Mouse (Mus musculus) spleen, postnatal 14 days (tissue): Measurements from ENCODE around the gene Srek1.
A peak's percentile ranks its signal among the peaks of the same experiment; 100 is the strongest.

Experiments used
- DNase-seq, 2 experiments: peaks; one replicate each; pipeline ENCODE4 v3.0.0; 2021 to 2022; ENCODE audit warnings: low spot score in 2 of 2

The Srek1 gene

DNA sequence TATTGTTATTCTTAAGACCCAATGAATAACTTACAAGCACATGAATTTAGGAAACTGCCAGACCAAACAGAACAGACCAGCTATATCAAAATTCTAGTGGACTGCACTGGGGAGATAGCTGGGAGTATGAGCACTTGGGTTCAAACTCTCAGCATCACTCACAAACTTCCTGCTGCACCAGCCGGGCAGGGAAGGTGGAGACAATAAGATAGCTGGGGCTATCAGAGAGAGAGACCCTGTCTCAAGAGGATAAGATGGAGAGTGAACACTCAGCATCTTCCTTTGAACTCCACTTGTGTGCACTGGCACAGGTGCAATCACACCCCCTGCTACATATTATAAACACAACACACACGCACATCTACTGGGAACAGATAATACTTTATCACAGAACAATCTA lies 47.5 kb downstream of the Srek1 start:
- no peak for DNase-seq

- no peak for DNase-seq
These were observed 62.9 kb downstream of the Srek1 start for GRCm38 (mm10) chr13:103711406-103712025.

GRCm38 (mm10) chr13:103710359-103710781 lies 64.0 kb downstream of the Srek1 start:
- DNase-seq: peak; percentile 9 to 33

DNA sequence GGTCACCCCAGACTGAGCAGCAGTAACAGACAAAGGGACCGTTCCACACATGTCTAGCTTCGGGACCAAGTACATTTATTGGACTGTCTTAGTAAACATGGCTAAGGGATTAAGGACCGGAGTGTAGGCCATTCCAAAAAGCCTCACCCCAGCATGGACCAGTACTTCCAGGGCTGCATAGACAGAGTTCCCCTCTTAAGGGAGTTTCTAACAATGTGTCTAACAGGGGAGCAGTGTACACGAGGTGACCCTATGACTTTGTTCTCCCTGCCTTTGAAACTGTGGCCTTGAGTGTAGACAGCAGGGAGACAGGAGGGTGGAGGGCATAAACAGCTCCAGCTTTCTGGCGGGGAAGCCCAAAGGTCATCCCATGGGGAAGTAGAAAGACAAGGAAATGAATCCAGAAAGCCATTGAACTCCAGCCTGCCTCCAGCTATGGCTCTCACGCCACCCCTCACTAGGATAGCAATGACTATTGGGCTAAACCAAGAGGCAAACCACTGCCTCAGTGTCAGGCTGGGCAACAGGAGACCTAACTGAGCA lies 68.9 kb downstream of the Srek1 start:
- DNase-seq: no peak

- no peak for DNase-seq
These were observed 70.6 kb downstream of the Srek1 start for GRCm38 (mm10) chr13:103703833-103704232.

- DNase-seq: peak; percentile 23 to 53
These were observed 71.0 kb downstream of the Srek1 start for GRCm38 (mm10) chr13:103703386-103703785.

DNA sequence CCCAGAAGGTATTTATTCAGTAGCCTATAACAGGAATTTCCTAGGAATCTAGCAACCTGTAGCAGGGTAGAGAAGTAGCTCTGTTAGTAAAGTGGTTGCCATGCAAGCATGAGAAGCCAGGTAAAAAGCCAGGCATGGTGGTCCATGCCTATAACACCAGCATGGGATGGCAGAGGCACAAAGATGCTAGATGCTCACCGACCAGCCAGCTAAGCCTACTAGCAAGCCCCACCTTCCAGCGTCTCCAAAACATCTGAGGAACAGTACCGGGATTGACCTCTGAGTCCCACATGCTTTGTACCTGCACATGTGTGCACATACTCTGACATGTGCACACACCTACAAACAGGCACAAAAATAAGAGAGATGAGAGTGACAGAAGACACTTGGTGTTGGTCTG lies 72.1 kb downstream of the Srek1 start:
- DNase-seq: no peak

GRCm38 (mm10) chr13:103700752-103701151 lies 73.7 kb downstream of the Srek1 start:
- DNase-seq: no peak

- no peak for DNase-seq
These were observed 76.4 kb downstream of the Srek1 start for GRCm38 (mm10) chr13:103697993-103698392.

DNA sequence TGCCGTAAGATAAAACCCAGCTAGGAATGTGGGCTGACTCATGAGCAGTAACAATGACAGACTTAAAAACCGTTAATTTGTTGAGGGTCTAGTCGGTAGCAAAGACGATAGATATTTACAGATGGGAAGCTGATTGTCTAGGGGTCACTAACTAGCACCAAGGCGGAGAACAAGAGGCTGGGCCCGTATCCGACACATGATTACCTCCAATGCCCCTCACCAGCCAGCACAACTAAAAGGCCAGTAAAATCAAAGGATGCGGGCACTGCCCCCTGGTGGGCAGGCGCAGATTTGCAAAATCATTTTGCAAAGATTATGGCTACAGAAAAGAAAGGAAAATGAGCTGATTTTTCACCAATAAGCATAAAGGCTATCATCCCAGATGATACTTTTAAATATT lies 78.2 kb downstream of the Srek1 start:
- peak in 1 of 2 experiments; percentile 7 for DNase-seq

DNA sequence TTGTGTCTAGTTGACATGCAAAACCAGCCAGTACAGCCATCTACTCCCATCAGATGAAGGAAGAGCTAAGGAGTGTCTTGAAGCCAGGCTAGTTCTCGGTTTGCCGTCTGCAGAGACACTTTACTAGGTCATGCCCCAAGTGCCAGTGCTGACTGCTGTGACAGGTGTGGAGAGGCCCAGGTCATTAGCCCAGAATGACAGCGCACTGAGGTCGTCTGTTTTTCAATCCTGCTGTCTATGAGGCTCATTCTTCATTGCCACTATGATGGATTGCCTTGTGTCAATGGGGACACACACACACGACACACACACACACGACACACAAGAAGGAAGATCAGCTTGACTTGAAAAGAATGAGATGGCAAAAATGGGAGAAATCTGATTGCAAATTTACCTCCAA lies 79.0 kb downstream of the Srek1 start:
- DNase-seq: no peak
